8 mouse cellular contexts compared by ENCODE assay signal in genomic region chr9:45042056-45042720, GRCm38 (mm10). TPM values are rescaled to one million over a fixed set of nuclear protein-coding genes. Genes with fewer than 3 reads are reported as not detected.
A peak's percentile ranks its signal among the peaks of the same experiment; 100 is the strongest.
DNase-seq lines count a peak whose midpoint lies in the region; ATAC-seq and TF ChIP-seq lines count a peak whose summit lies in the region.

No protein-coding gene starts in this region.

- no peak for TF ChIP-seq CTCF in layer of hippocampus, adult 2 months (conservative IDR thresholded peaks at IDR 0.05)

- H3K27ac ChIP-seq in heart, embryonic 10.5 days = no peak overlapping the region
- H3K27ac ChIP-seq in kidney, embryonic 16.5 days (ENCODE audit: low read length) = peak overlapping the region; percentile 78
- H3K27ac ChIP-seq in layer of hippocampus, adult 2 months = no peak overlapping the region

- WGBS in heart, embryonic 10.5 days = 2% methylated on average over 20 of the region's 20 CpGs
- 2% methylated on average over 20 of the region's 20 CpGs for WGBS in kidney, embryonic 16.5 days

- peak overlapping the region; percentile 62 for H3K4me2 ChIP-seq in kidney, embryonic 16.5 days (replicated peaks; ENCODE audit: low read depth, low read length)

- DNase-seq in R1 (ENCODE audit: low read depth, low spot score) = peak; percentile 85
- DNase-seq in heart, embryonic 10.5 days (ENCODE audit: low spot score) = peak; percentile 78
- DNase-seq in lung, postnatal 14 days = peak; percentile 53
- DNase-seq in layer of hippocampus, adult 2 months (ENCODE audit: low spot score in 2 of 2) = no peak
- DNase-seq in left cerebral cortex, adult 18-20 months (ENCODE audit: low spot score in 2 of 2) = no peak
- DNase-seq in gastrocnemius, adult 8-10 months (ENCODE audit: low spot score in 2 of 2) = no peak

- no peaks in the 10 kb centered on the region for H3K36me3 ChIP-seq in heart, embryonic 10.5 days
- no peaks in the 10 kb centered on the region for H3K36me3 ChIP-seq in kidney, embryonic 16.5 days (ENCODE audit: insufficient read depth, low read length)

- H3K9ac ChIP-seq in kidney, embryonic 16.5 days (replicated peaks; ENCODE audit: low read length) = peak overlapping the region; percentile 63

- H3K9me3 ChIP-seq in heart, embryonic 10.5 days = no peaks in the 10 kb centered on the region
- H3K9me3 ChIP-seq in kidney, embryonic 16.5 days (ENCODE audit: low read length) = no peaks in the 10 kb centered on the region

- peak; percentile 70 for ATAC-seq in CD4-positive, CD25-positive, alpha-beta regulatory T cell, adult 4 months
- ATAC-seq in kidney, embryonic 16.5 days (ENCODE audit: low FRiP score, low TSS enrichment) = peak; percentile 95

- H3K27me3 ChIP-seq in heart, embryonic 10.5 days (ENCODE audit: insufficient read depth, poor library complexity, severe bottlenecking) = peaks cover 78% of the 10 kb centered on the region
- peaks cover 43% of the 10 kb centered on the region for H3K27me3 ChIP-seq in kidney, embryonic 16.5 days (ENCODE audit: insufficient read depth, low read length)

- H3K4me1 ChIP-seq in heart, embryonic 10.5 days = peaks cover 21% of the 10 kb centered on the region
- H3K4me1 ChIP-seq in kidney, embryonic 16.5 days (ENCODE audit: insufficient read depth, low read length) = peaks cover 28% of the 10 kb centered on the region

- H3K4me3 ChIP-seq in heart, embryonic 10.5 days = peak overlapping the region; percentile 55
- peak overlapping the region; percentile 48 for H3K4me3 ChIP-seq in kidney, embryonic 16.5 days (ENCODE audit: low read length)
- no peak overlapping the region for H3K4me3 ChIP-seq in layer of hippocampus, adult 2 months

RNA-seq across cellular contexts. Expression of gene Mpzl2, which starts 2.6 kb away (rescaled TPM):
- polyA plus RNA-seq in CD4-positive, CD25-positive, alpha-beta regulatory T cell, adult 4 months (2017; shearing (Covaris generic)) = under 1 TPM; 0.16 to 0.24 TPM
- polyA plus RNA-seq in heart, embryonic 10.5 days (2016; fragmentation: Nextera tagmentation; extraction: Ambion mirVana) = 1.1 and 5.5 TPM in 2 replicates
- 20.3 and 23.4 TPM in 2 replicates for polyA plus RNA-seq in kidney, embryonic 16.5 days (2015; fragmentation: Nextera tagmentation; extraction: Ambion mirVana)
- total RNA-seq in layer of hippocampus, adult 2 months (2021) = under 1 TPM; 0.54 to 0.90 TPM
- 1 to 10 TPM; 1.9 TPM for total RNA-seq in left cerebral cortex, adult 18-20 months (2021)
- under 1 TPM; 0.17 to 0.51 (median 0.20) TPM for total RNA-seq in gastrocnemius, adult 8-10 months (2022)

RNA-seq across cellular contexts. Expression of gene Mpzl3, which starts 12.8 kb away (rescaled TPM):
- 10 to 100 TPM in 1 of 2 experiments, 1 to 10 TPM in 1; 7.5 to 10.8 TPM for polyA plus RNA-seq in CD4-positive, CD25-positive, alpha-beta regulatory T cell, adult 4 months (2017; shearing (Covaris generic))
- 2.9 and 3.2 TPM in 2 replicates for polyA plus RNA-seq in heart, embryonic 10.5 days (2016; fragmentation: Nextera tagmentation; extraction: Ambion mirVana)
- 3.2 and 3.7 TPM in 2 replicates for polyA plus RNA-seq in kidney, embryonic 16.5 days (2015; fragmentation: Nextera tagmentation; extraction: Ambion mirVana)
- total RNA-seq in layer of hippocampus, adult 2 months (2021) = 1 to 10 TPM; 4.2 to 4.7 TPM
- 1 to 10 TPM; 4.5 to 5.2 TPM for total RNA-seq in left cerebral cortex, adult 18-20 months (2021)
- total RNA-seq in gastrocnemius, adult 8-10 months (2022) = 1 to 10 TPM; 1.1 to 2.5 (median 1.8) TPM

RNA-seq across cellular contexts. Expression of gene Cd3e, which starts 32.8 kb away (rescaled TPM):
- 1,000 to 10,000 TPM; 1,413 to 1,834 TPM for polyA plus RNA-seq in CD4-positive, CD25-positive, alpha-beta regulatory T cell, adult 4 months (2017; shearing (Covaris generic))
- polyA plus RNA-seq in heart, embryonic 10.5 days (2016; fragmentation: Nextera tagmentation; extraction: Ambion mirVana) = not detected in 2 replicates
- polyA plus RNA-seq in kidney, embryonic 16.5 days (2015; fragmentation: Nextera tagmentation; extraction: Ambion mirVana) = not detected in 2 replicates
- total RNA-seq in layer of hippocampus, adult 2 months (2021) = not detected
- not detected for total RNA-seq in left cerebral cortex, adult 18-20 months (2021)
- total RNA-seq in gastrocnemius, adult 8-10 months (2022) = not detected

RNA-seq across cellular contexts. Expression of gene Jaml, which starts 36.8 kb away (rescaled TPM):
- polyA plus RNA-seq in CD4-positive, CD25-positive, alpha-beta regulatory T cell, adult 4 months (2017; shearing (Covaris generic)) = 1 to 10 TPM; 3.8 to 5.3 TPM
- polyA plus RNA-seq in heart, embryonic 10.5 days (2016; fragmentation: Nextera tagmentation; extraction: Ambion mirVana) = 0.54 and 2.2 TPM in 2 replicates
- 0.30 TPM in 1 of 2 replicates, not detected in the other for polyA plus RNA-seq in kidney, embryonic 16.5 days (2015; fragmentation: Nextera tagmentation; extraction: Ambion mirVana)
- total RNA-seq in layer of hippocampus, adult 2 months (2021) = 1 to 10 TPM in 1 of 2 experiments, not detected in 1; 1.3 TPM
- 1 to 10 TPM in 1 of 2 experiments, under 1 TPM in 1; 0.35 to 1.3 TPM for total RNA-seq in left cerebral cortex, adult 18-20 months (2021)
- under 1 TPM; 0.12 to 0.81 (median 0.24) TPM for total RNA-seq in gastrocnemius, adult 8-10 months (2022)

Comparison
In these comparisons a context has a peak if more than half of its experiments do, and no peak if none do; other contexts are left out.
1. DNase-seq: peak in R1 (single experiment), heart, embryonic 10.5 days (single experiment) and lung, postnatal 14 days (single experiment); none in layer of hippocampus, adult 2 months (0 of 2), left cerebral cortex, adult 18-20 months (0 of 2) and gastrocnemius, adult 8-10 months (0 of 2).